Mouse (Mus musculus): ENCODE results near the gene Fam219a. TPM values are rescaled to one million over a fixed set of nuclear protein-coding genes. Genes with fewer than 3 reads are reported as not detected.

Gene Fam219a
- total RNA-seq (2021) (10 to 100 TPM; 13.4 to 14.4 TPM), polyA plus RNA-seq (2012; rRNA removed) (15.8 and 18.4 TPM in 2 replicates)
- long read RNA-seq, partial matches to known transcripts, result 0 of 6 reads
- long read RNA-seq, other reads (novel, unspliced or antisense), result 2 of 6 reads

DNA sequence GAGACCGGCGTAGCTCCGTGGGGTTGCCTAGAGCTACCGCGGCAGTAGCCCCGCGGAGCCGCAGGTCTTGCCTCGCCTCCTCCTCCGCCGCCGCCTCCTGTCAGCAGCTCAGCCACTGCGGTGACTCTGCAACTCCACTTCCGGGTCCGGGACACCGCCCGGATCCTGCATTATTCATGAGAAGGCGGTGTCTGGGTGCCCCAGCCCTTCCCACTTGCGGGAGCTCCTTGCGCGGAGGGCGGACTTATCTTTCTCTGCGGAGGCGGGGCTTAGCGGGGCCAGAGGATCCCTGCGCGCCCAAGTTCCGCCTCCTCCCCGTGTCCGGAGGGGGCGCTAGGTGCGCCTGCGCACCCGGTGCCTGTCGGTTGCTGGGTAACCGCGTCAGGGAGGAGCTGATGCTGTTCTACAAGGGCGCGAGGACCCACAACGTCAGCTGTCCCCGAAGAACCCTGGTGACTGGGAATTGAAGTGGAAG lies at the start of gene Fam219a, which contains the start of gene Dnaic1:
Fam219a (minus strand) TSS at position 128 of the 475 bp plus-strand sequence.
Dnaic1 (plus strand) TSS at position 365 of the 475 bp plus-strand sequence.
- WGBS, result under 1% methylated on average over 41 of the region's 41 CpGs
- no peaks in the 10 kb centered on the region for H3K27me3 ChIP-seq (ENCODE audit: control insufficient read depth, insufficient read depth, low read length)
- TF ChIP-seq EP300 (IDR thresholded peaks at IDR 0.05; ENCODE audit: insufficient read depth, low read depth, low read length) (peak; percentile 66; the same call in 1 of the 2 replicates), POLR2A (IDR thresholded peaks at IDR 0.05; ENCODE audit: insufficient read depth, low read depth, low read length) (peak; percentile 90), CTCF (IDR thresholded peaks at IDR 0.05) (peak; percentile 82)
- peak; percentile 98 to 100 for DNase-seq
- peak within 1 kb of the TSS; percentile 75 for H3K27ac ChIP-seq
- H3K79me2 ChIP-seq (replicated peaks; ENCODE audit: control insufficient read depth, insufficient read depth, low read length), result no peaks in the 10 kb centered on the region
- H3K9ac ChIP-seq (ENCODE audit: low read depth, low read length), result peak within 1 kb of the TSS; percentile 89
- no peaks in the 10 kb centered on the region; the same call in 1 of the 2 replicates for H3K36me3 ChIP-seq (ENCODE audit: control insufficient read depth, insufficient read depth, low read length)
- peaks cover 14% of the 10 kb centered on the region for H3K4me1 ChIP-seq (ENCODE audit: control insufficient read depth, insufficient read depth, low read length)
- intact Hi-C loops (cut with DNase I), result no loop called here
- peak within 1 kb of the TSS; percentile 82 for H3K4me3 ChIP-seq

DNA sequence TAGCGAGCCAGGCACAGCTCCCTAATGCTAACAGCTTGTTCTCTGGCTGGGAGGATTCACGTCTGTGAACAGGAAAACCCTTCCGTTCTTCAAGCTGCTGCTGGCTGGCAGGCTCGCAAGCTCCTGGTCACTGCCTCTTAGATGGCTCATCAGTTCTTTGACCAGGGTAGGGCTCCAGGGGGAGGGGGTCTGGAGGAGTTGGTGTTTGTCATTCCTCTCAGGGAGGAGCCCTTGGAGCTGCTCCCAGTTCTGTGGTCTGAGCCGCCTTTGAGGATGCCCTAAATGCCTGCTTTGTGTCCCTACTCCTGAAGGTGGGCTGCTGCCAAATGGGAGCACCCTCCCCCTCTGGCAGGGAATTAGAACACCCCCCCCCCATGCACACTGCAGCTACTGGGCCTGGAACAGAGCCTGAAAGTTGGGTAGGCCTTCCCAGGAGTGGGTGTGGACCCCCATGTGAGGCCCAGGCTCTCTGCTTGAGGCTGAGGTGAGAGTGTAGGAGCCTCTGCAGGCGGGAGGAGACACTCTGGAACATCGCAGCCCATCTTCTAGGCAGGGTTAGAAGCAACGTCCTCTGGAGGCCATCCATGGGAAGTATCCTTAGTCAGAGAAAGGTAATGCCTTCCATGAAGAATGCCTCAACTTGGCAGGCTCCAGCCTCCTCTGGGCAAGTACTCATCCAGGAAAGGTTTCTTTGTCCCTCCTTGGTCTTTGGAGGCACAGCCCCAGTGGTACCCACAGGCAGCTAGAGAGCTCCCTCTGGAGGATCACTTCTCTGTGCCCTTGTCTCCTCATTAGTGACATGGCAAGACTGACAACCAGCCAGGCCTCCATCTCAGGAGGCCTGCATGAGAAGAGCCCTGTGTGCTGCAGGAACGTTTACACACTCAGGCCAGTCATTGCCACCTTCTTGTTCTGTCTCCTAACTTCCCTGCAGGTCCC lies 46.6 kb upstream of the Fam219a start:
- Histone ChIP-seq H3K36me3 (ENCODE audit: control insufficient read depth, insufficient read depth, low read length) (no peaks in the 10 kb centered on the region), H3K9ac (ENCODE audit: low read depth, low read length) (no peak overlapping the region), H3K27me3 (ENCODE audit: control insufficient read depth, insufficient read depth, low read length) (no peaks in the 10 kb centered on the region), H3K27ac (no peak overlapping the region), H3K79me2 (replicated peaks; ENCODE audit: control insufficient read depth, insufficient read depth, low read length) (no peaks in the 10 kb centered on the region), H3K4me1 (ENCODE audit: control insufficient read depth, insufficient read depth, low read length) (no peaks in the 10 kb centered on the region), H3K4me3 (no peak overlapping the region)
- TF ChIP-seq CTCF (IDR thresholded peaks at IDR 0.05) (peak; percentile 33), EP300 (IDR thresholded peaks at IDR 0.05; ENCODE audit: insufficient read depth, low read depth, low read length) (no peak), POLR2A (IDR thresholded peaks at IDR 0.05; ENCODE audit: insufficient read depth, low read depth, low read length) (no peak)
- no peak for DNase-seq
- intact Hi-C loops (cut with DNase I), result loop anchor here (2.0 kb wide), 3 partner anchors 37 to 147 kb away; no protein-coding TSS in a partner anchor
- 59% methylated on average over 9 of the region's 9 CpGs for WGBS

DNA sequence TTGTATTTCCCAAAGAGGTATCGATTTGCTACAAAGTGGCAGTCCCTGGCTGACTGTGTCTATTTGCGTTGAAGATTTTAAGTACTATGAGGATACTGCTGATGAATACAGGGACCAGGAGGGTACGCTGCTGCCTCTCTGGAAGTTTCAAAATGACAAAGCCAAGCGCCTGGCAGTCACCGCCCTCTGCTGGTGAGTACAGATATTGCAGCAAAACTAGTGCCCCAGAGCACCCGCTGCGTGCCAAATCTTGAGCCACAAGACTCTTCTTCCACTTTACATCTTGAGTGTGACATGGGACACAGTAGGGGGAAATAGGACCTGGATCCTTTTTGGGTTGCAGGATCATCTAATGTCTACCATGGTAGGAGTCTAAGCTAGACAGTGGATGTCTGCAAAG lies 44.8 kb upstream of the Fam219a start:
- Histone ChIP-seq H3K27me3 (ENCODE audit: control insufficient read depth, insufficient read depth, low read length) (no peaks in the 10 kb centered on the region), H3K36me3 (ENCODE audit: control insufficient read depth, insufficient read depth, low read length) (no peaks in the 10 kb centered on the region), H3K79me2 (replicated peaks; ENCODE audit: control insufficient read depth, insufficient read depth, low read length) (no peaks in the 10 kb centered on the region), H3K27ac (no peak overlapping the region), H3K4me3 (no peak overlapping the region), H3K4me1 (ENCODE audit: control insufficient read depth, insufficient read depth, low read length) (no peaks in the 10 kb centered on the region), H3K9ac (ENCODE audit: low read depth, low read length) (no peak overlapping the region)
- TF ChIP-seq POLR2A (IDR thresholded peaks at IDR 0.05; ENCODE audit: insufficient read depth, low read depth, low read length) (no peak), EP300 (IDR thresholded peaks at IDR 0.05; ENCODE audit: insufficient read depth, low read depth, low read length) (0 out of 2 replicates have a peak, but pooled peaks have one; percentile 76), CTCF (IDR thresholded peaks at IDR 0.05) (0 out of 2 replicates have a peak, but pooled peaks have one; percentile 100)
- intact Hi-C loops (cut with DNase I), result loop anchor here (1.0 to 5.0 kb wide), 5 partner anchors 39 to 145 kb away; no protein-coding TSS in a partner anchor
- peak; percentile 71 to 78 for DNase-seq
- 8% methylated on average over 7 of the region's 7 CpGs for WGBS

DNA sequence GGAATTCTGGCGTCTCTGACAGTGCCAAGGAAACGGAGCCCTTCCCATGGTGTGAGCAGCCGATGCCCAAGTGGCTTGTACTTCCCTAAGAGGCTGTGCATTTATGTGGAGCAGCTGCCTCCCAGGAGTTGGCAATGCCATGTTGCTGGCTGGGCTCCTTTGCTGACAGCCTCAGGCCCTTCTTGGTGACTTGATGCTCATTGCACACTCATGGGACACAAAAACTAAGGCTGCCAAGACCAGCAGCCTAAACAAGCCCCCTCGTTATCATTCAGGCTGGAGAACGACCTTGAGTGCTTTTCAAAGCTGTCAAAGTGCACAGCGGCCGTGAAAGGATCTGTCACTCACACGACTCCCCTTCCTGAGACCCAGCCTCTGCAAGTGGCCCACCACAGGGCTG lies 42.8 kb upstream of the Fam219a start:
- Histone ChIP-seq H3K27me3 (ENCODE audit: control insufficient read depth, insufficient read depth, low read length) (no peaks in the 10 kb centered on the region), H3K9ac (ENCODE audit: low read depth, low read length) (no peak overlapping the region), H3K4me1 (ENCODE audit: control insufficient read depth, insufficient read depth, low read length) (no peaks in the 10 kb centered on the region), H3K4me3 (no peak overlapping the region), H3K79me2 (replicated peaks; ENCODE audit: control insufficient read depth, insufficient read depth, low read length) (no peaks in the 10 kb centered on the region), H3K27ac (no peak overlapping the region), H3K36me3 (ENCODE audit: control insufficient read depth, insufficient read depth, low read length) (no peaks in the 10 kb centered on the region)
- TF ChIP-seq EP300 (IDR thresholded peaks at IDR 0.05; ENCODE audit: insufficient read depth, low read depth, low read length) (no peak), POLR2A (IDR thresholded peaks at IDR 0.05; ENCODE audit: insufficient read depth, low read depth, low read length) (no peak), CTCF (IDR thresholded peaks at IDR 0.05) (no peak)
- WGBS, result 57% methylated on average over 8 of the region's 8 CpGs
- DNase-seq, result no peak
- intact Hi-C loops (cut with DNase I), result loop anchor here (5.0 kb wide), 1 partner anchor 95 kb away; no protein-coding TSS in a partner anchor

DNA sequence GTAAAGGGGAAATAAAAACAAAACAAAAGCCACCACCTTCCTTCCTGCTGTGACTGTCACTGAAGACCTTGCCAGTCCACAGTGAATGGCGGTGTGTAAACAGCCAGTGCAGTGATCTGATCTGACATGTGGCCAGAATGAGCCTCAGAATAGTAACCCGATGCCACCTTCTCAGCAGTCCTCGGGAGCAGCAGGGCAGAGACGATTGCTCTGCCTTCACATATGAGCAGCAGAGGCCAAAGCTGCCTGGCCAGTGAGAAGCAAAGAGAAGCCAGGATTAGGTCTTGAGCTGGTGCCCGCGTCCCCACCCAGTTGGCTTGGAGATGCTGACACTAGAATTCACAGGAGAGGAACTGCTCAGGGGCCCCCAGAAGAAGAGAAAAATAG lies 41.2 kb upstream of the Fam219a start:
- H3K4me3 ChIP-seq, result no peak overlapping the region
- no peaks in the 10 kb centered on the region for H3K36me3 ChIP-seq (ENCODE audit: control insufficient read depth, insufficient read depth, low read length)
- DNase-seq, result no peak
- 44% methylated on average over 6 of the region's 6 CpGs for WGBS
- no peak overlapping the region for H3K27ac ChIP-seq
- intact Hi-C loops (cut with DNase I), result loop anchor here (5.0 kb wide), 1 partner anchor 97 kb away; no protein-coding TSS in a partner anchor
- no peaks in the 10 kb centered on the region for H3K4me1 ChIP-seq (ENCODE audit: control insufficient read depth, insufficient read depth, low read length)
- no peaks in the 10 kb centered on the region for H3K79me2 ChIP-seq (replicated peaks; ENCODE audit: control insufficient read depth, insufficient read depth, low read length)
- no peak overlapping the region for H3K9ac ChIP-seq (ENCODE audit: low read depth, low read length)
- no peaks in the 10 kb centered on the region for H3K27me3 ChIP-seq (ENCODE audit: control insufficient read depth, insufficient read depth, low read length)
- no peak for TF ChIP-seq CTCF (IDR thresholded peaks at IDR 0.05)
- no peak for TF ChIP-seq EP300 (IDR thresholded peaks at IDR 0.05; ENCODE audit: insufficient read depth, low read depth, low read length)
- no peak for TF ChIP-seq POLR2A (IDR thresholded peaks at IDR 0.05; ENCODE audit: insufficient read depth, low read depth, low read length)
